Mouse (Mus musculus): ENCODE results near the gene Gm7324.
A peak's percentile ranks its signal among the peaks of the same experiment; 100 is the strongest.
"Not testable (repeated sequence)": the region's sequence is repeated elsewhere in the genome, so short reads cannot be mapped to it uniquely, and the experiment has no call there.

DNA sequence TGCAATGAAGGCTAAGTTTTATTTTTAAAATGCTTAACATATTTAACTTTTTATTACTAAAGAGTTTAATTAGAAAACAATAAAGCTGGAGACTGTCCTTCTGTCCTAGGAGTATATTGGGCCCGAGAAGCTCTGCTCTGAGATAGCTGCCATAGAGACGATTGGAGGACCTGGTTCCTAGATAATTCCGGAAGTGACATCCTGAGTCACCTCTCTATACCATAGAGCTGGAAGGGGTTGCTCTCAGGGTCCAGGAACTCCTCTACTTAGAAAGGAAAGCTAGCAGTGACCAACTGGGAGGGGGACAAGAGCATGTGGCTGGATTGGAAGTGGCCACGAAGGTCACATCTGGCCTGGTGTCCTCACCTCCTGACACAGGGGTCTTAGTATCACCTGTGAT lies at the start of gene Gm7324:
- not testable (repeated sequence) for TF ChIP-seq ZMIZ1 (IDR thresholded peaks at IDR 0.05; ENCODE audit: low read depth, low read length); ETS1 (conservative IDR thresholded peaks at IDR 0.05; ENCODE audit: low read depth, low read length); CTCF (conservative IDR thresholded peaks at IDR 0.05 in 1 of 2, IDR thresholded peaks at IDR 0.05 in 1 of 2; ENCODE audit: low read depth in 2 of 2, low read length in 2 of 2); JUN (IDR thresholded peaks at IDR 0.05; ENCODE audit: insufficient read depth, low read depth, low read length); NELFE (IDR thresholded peaks at IDR 0.05; ENCODE audit: low read depth, low read length)
- TF ChIP-seq HCFC1 (IDR thresholded peaks at IDR 0.05; ENCODE audit: low read depth, low read length), result peak; percentile 54
